In genomic region chr11:89204948-89205545, GRCm38 (mm10) we compare ENCODE assay signal across 18 mouse cellular contexts.
"Had no signal": no experiment of that assay in that cellular context is flagged by ENCODE, and none has a peak within 500 bp of the region (broad histone marks: within the 10 kb centered on the region; RNA-seq: fewer than 3 reads in every experiment).

No protein-coding gene starts in this region.

- H3K27ac ChIP-seq: limb, embryonic 10.5 days; limb, embryonic 13.5 days; liver, embryonic 12.5 days; liver, embryonic 15.5 days; midbrain, embryonic 12.5 days; neural tube, embryonic 13.5 days had no signal

- DNase-seq: kidney, adult 18-20 months; kidney, adult 9 months; kidney, postnatal 14 days; kidney, postnatal 4 days; liver; lung, adult 2 months; lung, postnatal 14 days; lung, postnatal 4 days; thymus, adult 18-20 months; thymus, postnatal 36 days had no signal

- H3K27me3 ChIP-seq: limb, embryonic 13.5 days; liver, embryonic 15.5 days; neural tube, embryonic 13.5 days had no signal

- H3K36me3 ChIP-seq: limb, embryonic 10.5 days; limb, embryonic 13.5 days; liver, embryonic 12.5 days; liver, embryonic 15.5 days; midbrain, embryonic 12.5 days; neural tube, embryonic 13.5 days had no signal

- H3K4me3 ChIP-seq: limb, embryonic 10.5 days; limb, embryonic 13.5 days; liver, embryonic 12.5 days; liver, embryonic 15.5 days; midbrain, embryonic 12.5 days; myocyte; neural tube, embryonic 13.5 days had no signal

- H3K4me1 ChIP-seq: liver, embryonic 12.5 days; liver, embryonic 15.5 days had no signal

- H3K4me2 ChIP-seq: limb, embryonic 13.5 days; liver, embryonic 12.5 days; liver, embryonic 15.5 days; midbrain, embryonic 12.5 days; neural tube, embryonic 13.5 days had no signal

- ATAC-seq: liver, embryonic 12.5 days; midbrain, embryonic 16.5 days had no signal

- H3K9me3 ChIP-seq: limb, embryonic 10.5 days; limb, embryonic 13.5 days; liver, embryonic 12.5 days; liver, embryonic 15.5 days; midbrain, embryonic 12.5 days; neural tube, embryonic 13.5 days had no signal

- H3K9ac ChIP-seq: limb, embryonic 13.5 days; liver, embryonic 12.5 days; liver, embryonic 15.5 days; midbrain, embryonic 12.5 days; neural tube, embryonic 13.5 days had no signal
